Mouse (Mus musculus) testis, adult 2 months (tissue): ENCODE results near the gene Pard6b.

Source experiments
- CTCF ChIP-seq: fragments of 200-500 bp; IDR thresholded peaks from 2 replicates; pipeline ENCODE4 v1.5.1; 2012; ENCODE audit warnings: low read depth, mild to moderate bottlenecking, inconsistent platforms, low read length, moderate library complexity; ENCODE audit not compliant: control insufficient read depth, insufficient read depth, insufficient replicate concordance
- POLR2A ChIP-seq: fragments of 200-500 bp; IDR thresholded peaks from 2 replicates; pipeline ENCODE4 v1.6.1; 2012; ENCODE audit warnings: low read depth, mild to moderate bottlenecking, inconsistent platforms, low read length, moderate library complexity; ENCODE audit not compliant: control insufficient read depth

GRCm38 (mm10) chr2:168081299-168081932 is 612 bp downstream of the Pard6b start:
- no peak for TF ChIP-seq POLR2A
- TF ChIP-seq CTCF, result no peak
